Mouse (Mus musculus): ENCODE measurements around the gene Ift57. TPM values are rescaled to one million over a fixed set of nuclear protein-coding genes. Genes with fewer than 3 reads are reported as not detected.

The Ift57 gene
- total RNA-seq, 2 experiments from 2014 or later, result 52.7 to 54.4 TPM

Other genes with a start within 250 kb of the Ift57 start
- 100 to 1,000 TPM; 217 to 225 TPM for gene Cd47, start 101.3 kb downstream of the Ift57 start, total RNA-seq (2021)